Mouse (Mus musculus) kidney, embryonic 16.5 days (tissue): ENCODE data around the gene Antxr2. TPM values are rescaled to one million over a fixed set of nuclear protein-coding genes. Genes with fewer than 3 reads are reported as not detected.

Source experiments
- ATAC-seq: fragments of 200-750 bp; cut with Nextera tagmentation; 2 replicates; pipeline ENCODE4 v1.8.0; 2017; ENCODE audit warnings: moderate TSS enrichment; ENCODE audit not compliant: low FRiP score, low TSS enrichment
- H3K27ac ChIP-seq: fragments of 300-500 bp; sonication (generic); 2 replicates; pipeline ENCODE4 v1.5.1; 2014; ENCODE audit warnings: low read length
- H3K27me3 ChIP-seq: fragments of 300-500 bp; sonication (generic); 2 replicates; pipeline ENCODE4 v1.6.1; 2014; ENCODE audit warnings: low read length, control low read depth, mixed read lengths; ENCODE audit not compliant: insufficient read depth
- H3K36me3 ChIP-seq: fragments of 300-500 bp; sonication (generic); 2 replicates; pipeline ENCODE4 v1.6.1; 2014; ENCODE audit warnings: low read length, control low read depth, mixed read lengths; ENCODE audit not compliant: insufficient read depth
- H3K4me1 ChIP-seq: fragments of 300-500 bp; sonication (generic); 2 replicates; pipeline ENCODE4 v1.6.1; 2014; ENCODE audit warnings: low read length, control low read depth, mixed read lengths; ENCODE audit not compliant: insufficient read depth
- H3K4me2 ChIP-seq: fragments of 300-500 bp; sonication (generic); replicated peaks from 2 replicates; pipeline ENCODE4 v1.6.1; 2014; ENCODE audit warnings: low read depth, low read length
- H3K4me3 ChIP-seq: fragments of 300-500 bp; sonication (generic); 2 replicates; pipeline ENCODE4 v1.5.1; 2014; ENCODE audit warnings: mild to moderate bottlenecking, low read length
- H3K9ac ChIP-seq: fragments of 300-500 bp; sonication (generic); replicated peaks from 2 replicates; pipeline ENCODE4 v1.6.1; 2014; ENCODE audit warnings: low read length
- H3K9me3 ChIP-seq: fragments of 300-500 bp; sonication (generic); 2 replicates; pipeline ENCODE4 v1.6.1; 2016; ENCODE audit warnings: low read length, control low read depth
- WGBS: fragments of 180-500 bp; shearing (Covaris S2); extraction: QIAGEN DNeasy Blood & Tissue Kit; methylation state at CpG from one replicate; pipeline ENCODE4 v1.1.7; 2014; 5-methylcytosine and 5-hydroxymethylcytosine counted together
- polyA plus RNA-seq: library from polyadenylated mRNA; unstranded; fragments of >200 nt; fragmentation: Nextera tagmentation; extraction: Ambion mirVana; gene quantifications from 2 replicates; pipeline ENCODE4 v1.2.1, GENCODE M21; 2015

Antxr2 gene
- polyA plus RNA-seq, 1 experiment from 2014 or later: 21.9 TPM

- Histone ChIP-seq H3K36me3 (peaks cover 20% of the 10 kb centered on the region), H3K4me2 (no peak overlapping the region), H3K27ac (no peak overlapping the region), H3K9ac (no peak overlapping the region), H3K9me3 (no peaks in the 10 kb centered on the region), H3K27me3 (no peaks in the 10 kb centered on the region), H3K4me1 (0 out of 2 replicates have a peak, but pooled peaks cover 2% of the 10 kb centered on the region), H3K4me3 (no peak overlapping the region)
- WGBS: 53% methylated on average over 2 of the region's 2 CpGs
- ATAC-seq: no peak
Measured at GRCm38 (mm10) chr5:97999261-97999824, 31.5 kb downstream of the Antxr2 start.

DNA sequence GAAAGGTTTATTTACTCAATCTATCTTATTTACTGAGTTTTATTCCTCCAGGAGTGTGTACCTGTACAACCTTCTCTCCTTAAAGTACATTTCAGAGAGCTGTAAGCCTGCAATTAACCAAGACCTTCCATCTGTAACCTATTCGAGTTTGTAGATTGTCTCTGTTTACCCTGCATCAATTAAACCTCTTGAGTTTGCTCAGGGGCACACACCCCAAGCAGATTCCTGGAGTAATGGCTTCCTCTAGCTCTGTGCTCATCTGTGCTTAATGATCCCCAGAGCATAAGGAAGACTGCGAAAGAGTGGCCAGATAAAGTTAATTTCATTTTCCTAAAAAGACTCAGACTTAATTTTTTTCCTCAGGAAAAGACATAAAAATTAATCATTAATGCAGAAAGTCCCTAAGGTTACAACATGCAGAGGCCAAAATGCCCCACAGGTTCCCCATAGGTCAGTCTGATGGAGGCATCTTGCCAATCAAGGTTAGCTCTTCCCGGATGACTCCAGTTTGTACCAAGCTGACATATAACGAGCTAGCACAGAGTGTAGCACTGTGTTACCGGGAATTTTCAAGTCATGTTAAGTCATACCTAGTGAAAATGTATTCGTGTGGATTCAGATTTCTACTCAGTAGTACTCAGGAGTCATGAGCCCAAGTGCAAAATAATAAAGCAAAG, 34.2 kb downstream of the Antxr2 start:
- Histone ChIP-seq H3K4me2 (no peak overlapping the region), H3K9me3 (no peaks in the 10 kb centered on the region), H3K27ac (no peak overlapping the region), H3K9ac (no peak overlapping the region), H3K27me3 (no peaks in the 10 kb centered on the region), H3K4me1 (0 out of 2 replicates have a peak, but pooled peaks cover 2% of the 10 kb centered on the region), H3K4me3 (no peak overlapping the region), H3K36me3 (peaks cover 9% of the 10 kb centered on the region; the same call in 1 of the 2 replicates)
- no peak for ATAC-seq
- 65% methylated on average over 6 of the region's 6 CpGs for WGBS

- no peak overlapping the region for H3K27ac ChIP-seq
- no peak for ATAC-seq
- 0 out of 2 replicates have a peak, but pooled peaks cover 2% of the 10 kb centered on the region for H3K4me1 ChIP-seq
- no peaks in the 10 kb centered on the region for H3K27me3 ChIP-seq
- no peak overlapping the region for H3K4me3 ChIP-seq
- 70% methylated on average over 4 of the region's 4 CpGs for WGBS
- H3K4me2 ChIP-seq: no peak overlapping the region
- peaks cover 7% of the 10 kb centered on the region; the same call in 1 of the 2 replicates for H3K36me3 ChIP-seq
- no peak overlapping the region for H3K9ac ChIP-seq
- H3K9me3 ChIP-seq: no peaks in the 10 kb centered on the region
Measured at GRCm38 (mm10) chr5:97995881-97996280, 35.0 kb downstream of the Antxr2 start.

GRCm38 (mm10) chr5:97986656-97987294, 44.1 kb downstream of the Antxr2 start:
- Histone ChIP-seq H3K36me3 (peaks cover 3% of the 10 kb centered on the region; the same call in 1 of the 2 replicates), H3K4me3 (no peak overlapping the region), H3K4me1 (no peaks in the 10 kb centered on the region), H3K27ac (no peak overlapping the region), H3K9me3 (peaks cover 2% of the 10 kb centered on the region; the same call in 1 of the 2 replicates), H3K4me2 (no peak overlapping the region), H3K27me3 (no peaks in the 10 kb centered on the region), H3K9ac (no peak overlapping the region)
- WGBS: 87% methylated on average over 4 of the region's 4 CpGs
- ATAC-seq: no peak

DNA sequence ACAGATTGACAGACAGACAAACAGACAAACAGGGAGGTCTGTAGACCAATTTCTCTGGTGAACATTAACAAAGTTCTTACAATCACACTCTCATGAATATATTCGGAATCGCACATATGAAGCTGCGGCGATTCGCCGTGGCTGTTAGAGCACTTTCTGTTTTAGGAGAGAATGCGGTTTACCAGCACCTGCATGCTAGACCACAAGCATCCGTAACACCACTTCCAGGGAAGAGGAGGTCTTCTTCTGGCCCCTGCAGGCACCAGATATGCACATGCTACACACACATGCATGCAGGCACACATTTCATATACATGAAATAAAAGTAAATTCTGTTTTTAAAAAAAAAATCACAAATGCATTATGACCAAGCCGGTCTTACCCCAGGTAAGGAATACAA, 47.5 kb downstream of the Antxr2 start:
- H3K9ac ChIP-seq: no peak overlapping the region
- H3K4me3 ChIP-seq: no peak overlapping the region
- no peaks in the 10 kb centered on the region for H3K4me1 ChIP-seq
- no peak overlapping the region for H3K27ac ChIP-seq
- H3K27me3 ChIP-seq: no peaks in the 10 kb centered on the region
- H3K4me2 ChIP-seq: no peak overlapping the region
- peaks cover 1% of the 10 kb centered on the region; the same call in 1 of the 2 replicates for H3K36me3 ChIP-seq
- no peak for ATAC-seq
- 95% methylated on average over 9 of the region's 9 CpGs for WGBS
- H3K9me3 ChIP-seq: peaks cover 2% of the 10 kb centered on the region; the same call in 1 of the 2 replicates

- peak; percentile 63; the same call in 1 of the 2 replicates for ATAC-seq
- peak overlapping the region; percentile 11; the same call in 1 of the 2 replicates for H3K4me2 ChIP-seq
Measured at GRCm38 (mm10) chr5:97980472-97980871, 50.4 kb downstream of the Antxr2 start.

DNA sequence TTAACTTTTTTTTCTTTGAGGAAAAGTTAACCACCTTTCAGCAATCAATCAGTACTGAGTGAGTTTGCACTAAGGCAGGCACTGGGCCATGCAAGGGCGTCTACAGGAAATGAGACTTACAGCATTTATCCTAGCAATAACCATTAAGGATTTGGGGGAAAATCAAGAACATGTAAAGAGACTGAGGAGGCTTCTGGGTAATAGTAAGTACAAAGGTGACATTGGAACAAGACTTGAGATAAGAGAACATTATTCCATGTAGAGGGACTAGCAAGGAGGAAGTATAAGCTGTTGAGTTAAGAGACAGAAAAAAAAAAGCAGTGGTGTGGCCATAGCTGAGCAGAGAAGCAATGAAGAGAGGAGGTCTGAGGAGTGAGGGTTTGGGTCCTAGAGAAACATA, 57.5 kb downstream of the Antxr2 start:
- Histone ChIP-seq H3K27me3 (no peaks in the 10 kb centered on the region), H3K9ac (no peak overlapping the region), H3K4me3 (no peak overlapping the region), H3K36me3 (peaks cover 10% of the 10 kb centered on the region; the same call in 1 of the 2 replicates), H3K4me2 (no peak overlapping the region), H3K27ac (no peak overlapping the region), H3K9me3 (no peaks in the 10 kb centered on the region), H3K4me1 (no peaks in the 10 kb centered on the region)
- no peak for ATAC-seq
- WGBS: 50% methylated on average over 1 of the region's 1 CpGs

More at GRCm38 (mm10) chr5:97980472-97980871, 50.4 kb downstream of the Antxr2 start:
- no peaks in the 10 kb centered on the region for H3K9me3 ChIP-seq
- no peaks in the 10 kb centered on the region for H3K27me3 ChIP-seq
- peaks cover 7% of the 10 kb centered on the region; the same call in 1 of the 2 replicates for H3K36me3 ChIP-seq
- no peak overlapping the region for H3K27ac ChIP-seq
- H3K4me3 ChIP-seq: no peak overlapping the region
- no peak overlapping the region for H3K9ac ChIP-seq
- no peaks in the 10 kb centered on the region for H3K4me1 ChIP-seq
- WGBS: 42% methylated on average over 14 of the region's 14 CpGs

DNA sequence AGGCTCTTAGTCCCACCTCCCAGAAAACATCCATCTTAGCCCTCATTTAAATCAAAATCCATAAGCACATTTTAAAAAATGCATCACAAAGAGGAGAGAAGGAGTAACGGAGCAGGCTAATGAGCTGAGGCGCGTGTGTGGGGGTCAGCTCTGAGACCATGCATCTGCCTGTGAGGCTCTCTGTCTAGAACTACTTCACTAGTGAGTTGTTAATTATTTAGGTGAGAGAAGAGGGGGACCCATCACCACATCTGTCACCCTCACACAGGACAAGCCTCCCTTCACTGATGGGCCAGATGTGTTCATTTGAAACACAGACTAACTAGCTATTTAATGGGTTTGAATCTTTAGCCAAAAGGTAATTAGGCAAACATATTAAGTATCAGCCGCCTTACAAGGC, 58.8 kb downstream of the Antxr2 start:
- Histone ChIP-seq H3K27ac (no peak overlapping the region), H3K4me1 (no peaks in the 10 kb centered on the region), H3K4me3 (no peak overlapping the region), H3K36me3 (0 out of 2 replicates have a peak, but pooled peaks cover 2% of the 10 kb centered on the region), H3K9ac (no peak overlapping the region), H3K4me2 (no peak overlapping the region), H3K9me3 (no peaks in the 10 kb centered on the region), H3K27me3 (no peaks in the 10 kb centered on the region)
- 85% methylated on average over 4 of the region's 4 CpGs for WGBS
- ATAC-seq: no peak

- WGBS: 67% methylated on average over 3 of the region's 3 CpGs
- no peak for ATAC-seq
- no peak overlapping the region for H3K9ac ChIP-seq
- H3K27me3 ChIP-seq: no peaks in the 10 kb centered on the region
- no peaks in the 10 kb centered on the region for H3K4me1 ChIP-seq
- no peak overlapping the region for H3K4me2 ChIP-seq
- H3K27ac ChIP-seq: no peak overlapping the region
- 0 out of 2 replicates have a peak, but pooled peaks cover 2% of the 10 kb centered on the region for H3K36me3 ChIP-seq
- H3K9me3 ChIP-seq: no peaks in the 10 kb centered on the region
- no peak overlapping the region for H3K4me3 ChIP-seq
Measured at GRCm38 (mm10) chr5:97971236-97971635, 59.6 kb downstream of the Antxr2 start.
